Mouse (Mus musculus) gastrocnemius, postnatal 4 days (tissue): ENCODE results near the gene Snf8. TPM values are rescaled to one million over a fixed set of nuclear protein-coding genes. Genes with fewer than 3 reads are reported as not detected.

ENCODE experiments used
- DNase-seq, 2 experiments: peaks; one replicate each; pipeline ENCODE4 v3.0.0; 2021 to 2022; ENCODE audit warnings: low spot score in 2 of 2, mixed read lengths in 2 of 2
- long read RNA-seq, 2 experiments: library from polyadenylated mRNA; stranded (forward); transcript quantifications; one replicate each; pipeline ENCODE4 v2.0.0; 2021
- total RNA-seq, 2 experiments: library from RNA; stranded (reverse); gene quantifications; 2 replicates each; pipeline ENCODE4 v1.2.3; 2021

The Snf8 gene
- 10 to 100 TPM; 38.6 to 41.5 TPM for total RNA-seq
- long read RNA-seq, experiment 1, transcript Snf8-201 (8 exons, 1,004 nt): major isoform, 21 of 31 reads
- long read RNA-seq, experiment 1, partial matches to known transcripts: 3 of 31 reads
- long read RNA-seq, experiment 1, other reads (novel, unspliced or antisense): 4 of 31 reads
- long read RNA-seq, experiment 2, transcript Snf8-201 (8 exons, 1,004 nt): major isoform, 13 of 20 reads
- long read RNA-seq, experiment 2, partial matches to known transcripts: 2 of 20 reads
- long read RNA-seq, experiment 2, other reads (novel, unspliced or antisense): 2 of 20 reads

- DNase-seq: peak; percentile 94 to 97
Observed at GRCm38 (mm10) chr11:96034596-96035052, at the start of gene Snf8. Gene Snf8, plus strand, starts transcription at chr11:96034885.

- no peak for DNase-seq
Observed at GRCm38 (mm10) chr11:95987854-95988447, 46.7 kb upstream of the Snf8 start.

- peak; percentile 62 to 74 for DNase-seq
Observed at GRCm38 (mm10) chr11:95988533-95988932, 46.2 kb upstream of the Snf8 start.

- DNase-seq: no peak
Observed at GRCm38 (mm10) chr11:95989864-95990263, 44.8 kb upstream of the Snf8 start.

- DNase-seq: no peak
Observed at GRCm38 (mm10) chr11:95990431-95990830, 44.3 kb upstream of the Snf8 start.

- DNase-seq: peak; percentile 52 to 73
Observed at GRCm38 (mm10) chr11:95990886-95991708, 43.6 kb upstream of the Snf8 start.

- DNase-seq: no peak
Observed at GRCm38 (mm10) chr11:95994151-95994550, 40.5 kb upstream of the Snf8 start.

GRCm38 (mm10) chr11:96003100-96003900 lies 31.4 kb upstream of the Snf8 start:
- no peak for DNase-seq

- no peak for DNase-seq
Observed at GRCm38 (mm10) chr11:96003969-96004792, 30.5 kb upstream of the Snf8 start.

GRCm38 (mm10) chr11:96004793-96005402 lies 29.8 kb upstream of the Snf8 start:
- DNase-seq: peak; percentile 30 to 51

- peak; percentile 50 to 66 for DNase-seq
Observed at GRCm38 (mm10) chr11:96005403-96006271, 29.0 kb upstream of the Snf8 start, which contains the start of gene Igf2bp1. Gene Igf2bp1, minus strand, starts transcription at chr11:96005940.

GRCm38 (mm10) chr11:96006367-96006851 lies 28.3 kb upstream of the Snf8 start:
- DNase-seq: peak; percentile 29 to 51

- peak; percentile 37 to 52 for DNase-seq
Observed at GRCm38 (mm10) chr11:96006852-96007515, 27.7 kb upstream of the Snf8 start.

- peak in 1 of 2 experiments; percentile 28 for DNase-seq
Observed at GRCm38 (mm10) chr11:96007516-96008235, 27.0 kb upstream of the Snf8 start.

GRCm38 (mm10) chr11:96008827-96009226 lies 25.9 kb upstream of the Snf8 start:
- no peak for DNase-seq

- DNase-seq: no peak
Observed at GRCm38 (mm10) chr11:96011982-96012381, 22.7 kb upstream of the Snf8 start.

GRCm38 (mm10) chr11:96015421-96015820 lies 19.3 kb upstream of the Snf8 start:
- DNase-seq: no peak
